Mouse (Mus musculus) hindbrain, embryonic 12.5 days (tissue): ENCODE measurements at regions not wholly inside any gene's neighbourhood (a gene's known extent, or its start where the extent isn't known, plus 50 kb on each side); places are given as distances from the start of the nearest gene placed in this dataset.

Experiments
- ATAC-seq: fragments of 200-750 bp; cut with Nextera tagmentation; 2 replicates; pipeline ENCODE4 v1.8.0; 2017; ENCODE audit warnings: moderate TSS enrichment; ENCODE audit not compliant: low FRiP score
- H3K27ac ChIP-seq: fragments of 300-500 bp; sonication (generic); 2 replicates; pipeline ENCODE4 v1.5.1; 2016; ENCODE audit warnings: mild to moderate bottlenecking
- H3K27me3 ChIP-seq: fragments of 300-500 bp; sonication (generic); 2 replicates; pipeline ENCODE4 v1.6.1; 2016; ENCODE audit warnings: mild to moderate bottlenecking
- H3K36me3 ChIP-seq: fragments of 300-500 bp; sonication (generic); 2 replicates; pipeline ENCODE4 v1.6.1; 2016; ENCODE audit warnings: mild to moderate bottlenecking
- H3K4me1 ChIP-seq: fragments of 300-500 bp; sonication (generic); 2 replicates; pipeline ENCODE4 v1.6.1; 2016
- H3K4me2 ChIP-seq: fragments of 300-500 bp; sonication (generic); replicated peaks from 2 replicates; pipeline ENCODE4 v1.6.1; 2016; ENCODE audit warnings: mild to moderate bottlenecking
- H3K4me3 ChIP-seq: fragments of 300-500 bp; sonication (generic); 2 replicates; pipeline ENCODE4 v1.5.1; 2016; ENCODE audit warnings: mild to moderate bottlenecking
- H3K9ac ChIP-seq: fragments of 300-500 bp; sonication (generic); 2 replicates; pipeline ENCODE4 v1.6.1; 2016; ENCODE audit warnings: mild to moderate bottlenecking, moderate library complexity
- H3K9me3 ChIP-seq: fragments of 300-500 bp; sonication (generic); replicated peaks from 2 replicates; pipeline ENCODE4 v1.6.1; 2016; ENCODE audit warnings: mild to moderate bottlenecking
- WGBS: fragments of 180-500 bp; shearing (Covaris S2); methylation state at CpG from one replicate; pipeline ENCODE4 v1.1.7; 2016; 5-methylcytosine and 5-hydroxymethylcytosine counted together

DNA sequence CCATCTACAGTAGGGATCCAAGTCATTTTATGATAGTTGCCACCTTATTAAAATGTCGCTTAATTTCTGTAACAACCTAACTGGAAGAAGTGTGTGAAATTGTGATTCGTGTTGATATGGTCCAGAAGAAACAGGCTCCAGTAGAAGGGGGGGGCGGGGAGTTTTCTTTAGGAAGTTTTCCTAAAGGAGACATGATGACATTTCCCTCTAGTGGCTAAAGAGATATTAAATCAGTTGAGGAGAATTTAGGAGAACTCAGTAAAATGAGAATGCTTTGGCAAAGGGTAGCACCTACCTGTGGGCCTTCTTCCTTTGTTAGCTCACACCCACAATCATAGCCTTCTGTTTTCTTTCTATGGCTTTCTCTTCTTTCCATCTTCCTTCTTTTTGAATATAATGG is 107.7 kb downstream of the Tnfsf18 start:
- H3K9ac ChIP-seq = no peak overlapping the region
- H3K27ac ChIP-seq = no peak overlapping the region
- ATAC-seq = no peak
- no peaks in the 10 kb centered on the region for H3K9me3 ChIP-seq
- no peaks in the 10 kb centered on the region for H3K36me3 ChIP-seq
- no peak overlapping the region for H3K4me2 ChIP-seq
- H3K27me3 ChIP-seq = no peaks in the 10 kb centered on the region
- no peak overlapping the region for H3K4me3 ChIP-seq
- WGBS = 81% methylated on average over 3 of the region's 3 CpGs
- no peaks in the 10 kb centered on the region for H3K4me1 ChIP-seq

DNA sequence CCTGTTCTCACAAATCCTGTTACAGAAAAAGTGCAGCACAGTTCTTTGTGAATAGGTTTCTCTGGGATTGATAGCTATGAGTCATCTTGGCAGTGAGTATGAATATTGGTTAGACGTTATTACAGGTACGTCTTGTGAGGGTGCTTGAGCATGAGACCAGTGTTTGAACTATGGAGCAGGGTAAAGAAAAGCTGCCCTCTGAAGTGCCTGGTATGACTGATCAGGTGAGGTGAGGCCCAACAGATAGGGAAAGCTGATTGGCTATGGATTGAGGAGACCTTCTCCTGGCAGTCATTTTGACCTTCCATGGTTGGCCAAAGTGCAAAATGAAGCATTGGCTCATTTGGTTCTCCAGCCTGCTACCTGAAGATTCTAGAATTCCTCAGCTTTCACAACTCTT is 106.7 kb downstream of the Tnfsf18 start:
- Histone ChIP-seq H3K4me2 (no peak overlapping the region), H3K4me3 (no peak overlapping the region), H3K36me3 (no peaks in the 10 kb centered on the region)

DNA sequence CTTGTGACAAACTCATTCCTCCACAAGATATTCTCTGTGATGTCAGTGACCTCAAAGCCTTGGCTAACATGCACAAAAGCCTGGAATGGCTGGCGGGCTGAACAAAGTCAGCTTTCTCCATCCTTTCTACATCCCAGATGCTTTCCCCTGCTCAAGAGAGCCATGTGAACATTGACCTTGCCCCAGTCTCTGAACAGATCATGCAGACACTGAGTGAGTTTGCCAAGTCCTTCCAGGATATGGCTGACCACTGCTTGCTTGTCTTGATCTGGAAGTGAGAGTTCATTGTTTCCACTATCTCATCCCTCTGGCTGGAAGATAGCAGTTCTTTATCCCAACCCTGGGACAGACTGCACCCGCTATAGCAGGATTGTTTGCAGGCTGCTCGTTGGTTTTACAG is 103.7 kb downstream of the Tnfsf18 start:
- H3K4me1 ChIP-seq = no peaks in the 10 kb centered on the region
- H3K27ac ChIP-seq = no peak overlapping the region
- H3K4me3 ChIP-seq = no peak overlapping the region
- H3K27me3 ChIP-seq = no peaks in the 10 kb centered on the region
- H3K36me3 ChIP-seq = no peaks in the 10 kb centered on the region
- 91% methylated on average over 3 of the region's 3 CpGs for WGBS
- no peak overlapping the region for H3K9ac ChIP-seq
- ATAC-seq = no peak
- no peaks in the 10 kb centered on the region for H3K9me3 ChIP-seq
- H3K4me2 ChIP-seq = no peak overlapping the region

More for the DNA sequence above, 106.7 kb downstream of the Tnfsf18 start:
- Histone ChIP-seq H3K9me3 (no peaks in the 10 kb centered on the region), H3K27ac (no peak overlapping the region), H3K27me3 (no peaks in the 10 kb centered on the region), H3K9ac (no peak overlapping the region), H3K4me1 (no peaks in the 10 kb centered on the region)
- ATAC-seq = no peak
- WGBS = 95% methylated on average over 2 of the region's 2 CpGs

DNA sequence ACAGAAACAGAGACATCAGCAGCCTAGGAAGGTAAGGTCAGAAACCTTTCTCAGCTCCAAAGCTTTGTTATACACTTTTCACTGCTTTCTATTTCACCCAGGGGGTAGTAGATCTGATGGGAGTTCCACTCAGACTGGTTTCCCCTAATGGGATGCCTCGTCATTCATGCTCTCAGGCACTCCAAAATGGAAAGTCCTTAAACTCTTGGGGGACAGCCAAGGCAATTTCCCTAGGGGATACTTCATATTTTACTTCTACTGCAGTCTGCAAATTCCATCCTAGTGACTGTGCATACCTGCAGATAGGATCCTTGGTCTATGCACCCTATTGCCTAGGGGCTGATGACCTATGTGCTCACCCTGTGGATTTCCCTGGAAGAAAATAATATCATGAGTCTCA is 82.1 kb downstream of the Tnfsf18 start:
- H3K9me3 ChIP-seq = no peaks in the 10 kb centered on the region
- H3K4me3 ChIP-seq = no peak overlapping the region
- no peaks in the 10 kb centered on the region for H3K27me3 ChIP-seq
- H3K36me3 ChIP-seq = no peaks in the 10 kb centered on the region
- H3K4me2 ChIP-seq = no peak overlapping the region
- 73% methylated on average over 1 of the region's 1 CpGs for WGBS
- no peak overlapping the region for H3K9ac ChIP-seq
- no peaks in the 10 kb centered on the region for H3K4me1 ChIP-seq
- no peak overlapping the region for H3K27ac ChIP-seq
- no peak for ATAC-seq

DNA sequence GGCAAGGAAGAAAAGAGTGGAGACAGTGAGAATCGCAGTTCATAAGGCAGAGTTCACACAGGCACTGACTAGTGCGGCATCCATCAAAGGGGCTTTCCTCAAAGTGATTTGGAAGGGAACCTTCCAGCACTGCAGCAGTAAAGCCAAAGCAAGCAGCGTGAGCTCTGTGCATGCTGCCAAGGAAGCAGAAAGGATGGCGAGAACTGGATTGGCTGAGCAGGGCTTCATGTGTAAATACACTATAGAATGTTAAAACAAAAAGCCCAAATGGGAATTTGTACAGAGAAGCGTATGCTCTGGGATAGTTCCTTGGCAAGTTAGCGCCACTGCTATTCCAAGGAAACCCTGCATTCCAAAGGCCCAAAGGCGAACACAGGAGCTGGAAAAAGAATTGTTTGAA is 81.5 kb downstream of the Tnfsf18 start:
- H3K27ac ChIP-seq = no peak overlapping the region
- H3K36me3 ChIP-seq = no peaks in the 10 kb centered on the region
- 68% methylated on average over 7 of the region's 7 CpGs for WGBS
- H3K9me3 ChIP-seq = no peaks in the 10 kb centered on the region
- no peak overlapping the region for H3K9ac ChIP-seq
- no peak for ATAC-seq
- no peaks in the 10 kb centered on the region for H3K27me3 ChIP-seq
- no peak overlapping the region for H3K4me2 ChIP-seq
- no peak overlapping the region for H3K4me3 ChIP-seq
- no peaks in the 10 kb centered on the region for H3K4me1 ChIP-seq

DNA sequence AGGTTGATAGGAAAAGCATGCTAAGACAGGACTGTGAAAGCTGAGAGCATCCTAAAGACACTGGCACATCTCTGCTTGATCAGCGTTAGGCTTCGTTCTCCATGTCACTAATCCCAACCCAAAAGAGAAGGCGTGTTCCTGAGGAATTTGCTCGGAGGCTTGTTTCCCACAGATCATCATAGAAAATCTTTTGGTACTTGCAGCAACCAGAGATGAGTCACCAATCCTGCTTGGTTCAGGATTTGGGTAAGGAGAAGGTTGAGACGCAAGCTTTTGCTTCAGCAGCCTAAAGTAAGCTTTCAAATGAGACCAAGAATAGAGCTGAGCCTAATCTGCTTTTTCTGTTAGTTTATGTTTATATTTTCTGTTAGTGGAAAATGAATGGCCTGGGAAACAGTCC is 80.7 kb downstream of the Tnfsf18 start:
- Histone ChIP-seq H3K4me3 (no peak overlapping the region), H3K4me1 (no peaks in the 10 kb centered on the region), H3K4me2 (no peak overlapping the region), H3K36me3 (no peaks in the 10 kb centered on the region), H3K27ac (no peak overlapping the region), H3K27me3 (no peaks in the 10 kb centered on the region), H3K9me3 (no peaks in the 10 kb centered on the region), H3K9ac (no peak overlapping the region)
- ATAC-seq = no peak
- WGBS = 88% methylated on average over 5 of the region's 5 CpGs

DNA sequence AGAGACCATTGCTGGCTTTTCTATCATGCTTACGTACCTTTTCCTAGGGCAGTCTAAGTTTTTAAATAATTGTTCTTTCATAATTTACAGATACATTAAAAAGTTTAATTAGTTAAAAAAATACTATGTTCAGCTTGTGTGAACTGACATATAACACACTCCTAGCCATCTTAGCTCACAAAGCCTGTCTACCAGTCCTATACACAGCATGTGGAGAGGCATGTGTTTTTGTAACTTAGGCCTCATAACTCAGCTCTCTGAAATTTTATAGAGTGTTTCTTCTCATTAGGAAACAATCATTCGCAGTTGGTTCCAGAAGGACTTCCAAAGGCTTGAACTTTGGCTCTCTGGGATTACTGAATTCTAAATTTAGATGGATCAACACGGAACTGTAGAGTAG is 76.3 kb downstream of the Tnfsf18 start:
- no peaks in the 10 kb centered on the region for H3K9me3 ChIP-seq
- H3K27ac ChIP-seq = no peak overlapping the region
- H3K4me1 ChIP-seq = no peaks in the 10 kb centered on the region
- no peak for ATAC-seq
- no peak overlapping the region for H3K4me2 ChIP-seq
- 80% methylated on average over 3 of the region's 3 CpGs for WGBS
- no peaks in the 10 kb centered on the region for H3K36me3 ChIP-seq
- no peak overlapping the region for H3K4me3 ChIP-seq
- no peak overlapping the region for H3K9ac ChIP-seq
- no peaks in the 10 kb centered on the region for H3K27me3 ChIP-seq

DNA sequence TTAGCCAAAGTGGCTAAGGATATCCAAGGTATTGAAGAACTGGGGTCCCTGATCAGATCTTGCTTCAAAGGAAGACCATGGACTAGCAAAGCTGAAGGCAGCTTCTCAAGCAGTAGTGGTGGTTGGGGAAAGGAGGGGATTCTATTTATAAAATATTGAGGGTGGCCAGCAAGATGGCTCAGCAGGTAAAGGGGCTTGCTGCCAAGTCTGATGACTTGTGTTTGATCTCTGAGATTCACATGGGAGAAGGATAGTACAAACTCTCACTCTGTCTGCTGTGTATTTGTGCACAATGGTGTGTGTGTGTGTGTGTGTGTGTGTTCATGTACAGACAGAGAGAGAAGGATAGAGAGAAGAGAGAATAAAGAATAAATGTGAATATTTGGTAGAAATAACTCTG is 73.4 kb downstream of the Tnfsf18 start:
- H3K4me2 ChIP-seq = no peak overlapping the region
- no peak for ATAC-seq
- H3K36me3 ChIP-seq = no peaks in the 10 kb centered on the region
- H3K27ac ChIP-seq = no peak overlapping the region
- no peaks in the 10 kb centered on the region for H3K27me3 ChIP-seq
- no peaks in the 10 kb centered on the region for H3K4me1 ChIP-seq
- no peak overlapping the region for H3K9ac ChIP-seq
- no peaks in the 10 kb centered on the region for H3K9me3 ChIP-seq
- no peak overlapping the region for H3K4me3 ChIP-seq

DNA sequence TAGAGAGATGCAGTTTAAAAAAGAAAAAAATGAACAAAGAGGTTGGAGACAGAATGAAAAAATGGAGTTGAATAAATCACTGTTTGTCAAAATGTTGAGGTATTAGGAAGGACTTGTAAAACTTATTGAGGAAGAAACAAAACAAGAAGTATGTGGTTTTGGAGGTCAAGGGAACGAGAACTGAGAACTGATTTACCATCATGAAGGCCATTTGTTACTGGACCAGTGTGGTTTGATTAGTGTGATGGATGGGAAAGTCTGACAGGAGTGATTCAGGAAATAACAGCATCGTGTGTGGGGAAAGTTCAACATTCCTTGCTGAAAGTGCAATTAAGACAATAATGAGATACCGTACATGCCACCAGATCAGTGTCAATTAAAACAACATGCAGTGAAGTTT is 65.9 kb downstream of the Tnfsf18 start:
- WGBS = 74% methylated on average over 3 of the region's 3 CpGs
- H3K27me3 ChIP-seq = no peaks in the 10 kb centered on the region
- H3K27ac ChIP-seq = no peak overlapping the region
- H3K4me1 ChIP-seq = no peaks in the 10 kb centered on the region
- no peaks in the 10 kb centered on the region for H3K36me3 ChIP-seq
- H3K9me3 ChIP-seq = no peaks in the 10 kb centered on the region
- H3K4me3 ChIP-seq = no peak overlapping the region
- no peak overlapping the region for H3K9ac ChIP-seq
- ATAC-seq = no peak
- no peak overlapping the region for H3K4me2 ChIP-seq
